Mouse (Mus musculus) testis, adult 2 months (tissue): ENCODE measurements around the gene Cdc42ep5.

Experiments
- CTCF ChIP-seq: fragments of 200-500 bp; IDR thresholded peaks from 2 replicates; pipeline ENCODE4 v1.5.1; 2012; ENCODE audit warnings: low read depth, mild to moderate bottlenecking, inconsistent platforms, low read length, moderate library complexity; ENCODE audit not compliant: control insufficient read depth, insufficient read depth, insufficient replicate concordance
- POLR2A ChIP-seq: fragments of 200-500 bp; IDR thresholded peaks from 2 replicates; pipeline ENCODE4 v1.6.1; 2012; ENCODE audit warnings: low read depth, mild to moderate bottlenecking, inconsistent platforms, low read length, moderate library complexity; ENCODE audit not compliant: control insufficient read depth

DNA sequence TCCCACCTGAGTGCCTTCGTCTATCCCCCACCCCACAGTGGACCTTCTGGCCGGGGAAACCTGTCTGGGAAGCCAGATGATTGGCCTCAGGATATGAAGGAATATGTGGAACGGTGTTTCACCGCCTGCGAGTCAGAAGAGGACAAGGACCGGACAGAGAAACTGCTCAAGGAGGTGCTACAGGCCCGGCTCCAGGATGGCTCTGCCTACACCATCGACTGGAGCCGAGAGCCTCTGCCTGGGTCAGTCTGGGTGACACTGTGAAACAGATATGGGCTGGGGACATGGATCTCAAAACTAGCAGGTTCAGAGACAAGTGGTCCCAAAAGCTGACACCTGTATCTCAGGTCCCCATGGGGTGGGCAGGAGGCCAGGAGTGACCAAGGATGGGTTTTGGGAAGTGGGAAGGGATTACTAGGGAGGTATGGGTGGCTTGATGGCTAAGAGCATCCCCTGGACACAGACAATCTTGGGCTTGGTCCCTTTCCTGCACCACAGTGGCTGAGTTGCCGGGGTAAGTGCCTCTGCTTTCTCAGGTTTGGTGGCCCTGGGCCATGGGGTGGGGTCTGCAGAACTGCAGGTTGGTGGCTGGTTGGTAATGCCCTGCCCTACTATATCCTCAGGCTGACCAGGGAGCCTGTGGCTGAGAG lies 21.7 kb downstream of the Cdc42ep5 start:
- TF ChIP-seq POLR2A (no peak), CTCF (no peak)
